Mouse (Mus musculus) embryonic facial prominence, embryonic 15.5 days (tissue): ENCODE measurements around the gene Abl2. TPM values are rescaled to one million over a fixed set of nuclear protein-coding genes. Genes with fewer than 3 reads are reported as not detected.

Experiments used
- ATAC-seq: fragments of 200-750 bp; cut with Nextera tagmentation; 2 replicates; pipeline ENCODE4 v1.8.0; 2017; ENCODE audit warnings: low read depth, moderate TSS enrichment; ENCODE audit not compliant: insufficient number of reproducible peaks, low FRiP score, low TSS enrichment
- H3K27ac ChIP-seq: fragments of 300-500 bp; sonication (generic); replicated peaks from 2 replicates; pipeline ENCODE4 v1.5.1; 2015; ENCODE audit warnings: mild to moderate bottlenecking, inconsistent platforms
- H3K27me3 ChIP-seq: fragments of 300-500 bp; sonication (generic); 2 replicates; pipeline ENCODE4 v1.6.1; 2015; ENCODE audit warnings: inconsistent platforms
- H3K36me3 ChIP-seq: fragments of 300-500 bp; sonication (generic); 2 replicates; pipeline ENCODE4 v1.6.1; 2015; ENCODE audit warnings: mild to moderate bottlenecking, inconsistent platforms
- H3K4me1 ChIP-seq: fragments of 300-500 bp; sonication (generic); 2 replicates; pipeline ENCODE4 v1.6.1; 2015; ENCODE audit warnings: inconsistent platforms
- H3K4me2 ChIP-seq: fragments of 300-500 bp; sonication (generic); replicated peaks from 2 replicates; pipeline ENCODE4 v1.6.1; 2015; ENCODE audit warnings: mild to moderate bottlenecking, inconsistent platforms
- H3K4me3 ChIP-seq: fragments of 300-500 bp; sonication (generic); replicated peaks from 2 replicates; pipeline ENCODE4 v1.5.1; 2015; ENCODE audit warnings: mild to moderate bottlenecking, inconsistent platforms
- H3K9ac ChIP-seq: fragments of 300-500 bp; sonication (generic); 2 replicates; pipeline ENCODE4 v1.6.1; 2015; ENCODE audit warnings: inconsistent platforms
- H3K9me3 ChIP-seq: fragments of 300-500 bp; sonication (generic); replicated peaks from 2 replicates; pipeline ENCODE4 v1.6.1; 2016; ENCODE audit warnings: inconsistent platforms
- WGBS: fragments of 180-500 bp; shearing (Covaris S2); methylation state at CpG from one replicate; pipeline ENCODE4 v1.1.7; 2015; 5-methylcytosine and 5-hydroxymethylcytosine counted together
- polyA plus RNA-seq: library from polyadenylated mRNA; unstranded; fragments of >200 nt; fragmentation: Nextera tagmentation; extraction: Ambion mirVana; gene quantifications from 2 replicates; pipeline ENCODE4 v1.2.1, GENCODE M21; 2015

Gene Abl2
- polyA plus RNA-seq, 1 experiment from 2014 or later, result 4.0 TPM

GRCm38 (mm10) chr1:156585512-156585911 lies 26.9 kb downstream of the Abl2 start:
- ATAC-seq, result no peak
- no peak overlapping the region for H3K9ac ChIP-seq
- WGBS, result 58% methylated on average over 3 of the region's 3 CpGs
- H3K4me2 ChIP-seq, result no peak overlapping the region
- no peaks in the 10 kb centered on the region for H3K9me3 ChIP-seq
- H3K36me3 ChIP-seq, result no peaks in the 10 kb centered on the region
- peaks cover 9% of the 10 kb centered on the region; the same call in 1 of the 2 replicates for H3K4me1 ChIP-seq
- no peak overlapping the region for H3K27ac ChIP-seq
- H3K4me3 ChIP-seq, result no peak overlapping the region
- no peaks in the 10 kb centered on the region for H3K27me3 ChIP-seq

GRCm38 (mm10) chr1:156589811-156590305 lies 31.3 kb downstream of the Abl2 start:
- WGBS, result 80% methylated on average over 3 of the region's 3 CpGs
- H3K36me3 ChIP-seq, result no peaks in the 10 kb centered on the region
- no peak overlapping the region for H3K4me2 ChIP-seq
- no peaks in the 10 kb centered on the region for H3K9me3 ChIP-seq
- no peak overlapping the region for H3K4me3 ChIP-seq
- H3K4me1 ChIP-seq, result no peaks in the 10 kb centered on the region
- no peaks in the 10 kb centered on the region for H3K27me3 ChIP-seq
- no peak overlapping the region for H3K27ac ChIP-seq
- no peak overlapping the region for H3K9ac ChIP-seq
- ATAC-seq, result no peak

GRCm38 (mm10) chr1:156590357-156590756 lies 31.8 kb downstream of the Abl2 start:
- Histone ChIP-seq H3K36me3 (no peaks in the 10 kb centered on the region), H3K27me3 (no peaks in the 10 kb centered on the region), H3K4me3 (no peak overlapping the region), H3K4me2 (no peak overlapping the region), H3K9ac (no peak overlapping the region), H3K9me3 (no peaks in the 10 kb centered on the region), H3K4me1 (no peaks in the 10 kb centered on the region), H3K27ac (no peak overlapping the region)
- no peak for ATAC-seq
- WGBS, result 12% methylated on average over 1 of the region's 1 CpGs

- Histone ChIP-seq H3K36me3 (no peaks in the 10 kb centered on the region), H3K27ac (no peak overlapping the region), H3K4me3 (no peak overlapping the region), H3K9me3 (no peaks in the 10 kb centered on the region), H3K4me1 (no peaks in the 10 kb centered on the region), H3K4me2 (no peak overlapping the region), H3K9ac (no peak overlapping the region), H3K27me3 (no peaks in the 10 kb centered on the region)
- 81% methylated on average over 5 of the region's 5 CpGs for WGBS
- no peak for ATAC-seq
Measured at GRCm38 (mm10) chr1:156593267-156593666, 34.7 kb downstream of the Abl2 start.

- Histone ChIP-seq H3K27ac (no peak overlapping the region), H3K9ac (no peak overlapping the region), H3K4me3 (no peak overlapping the region), H3K4me2 (no peak overlapping the region), H3K4me1 (no peaks in the 10 kb centered on the region), H3K9me3 (no peaks in the 10 kb centered on the region), H3K27me3 (no peaks in the 10 kb centered on the region), H3K36me3 (no peaks in the 10 kb centered on the region)
- ATAC-seq, result no peak
- 82% methylated on average over 4 of the region's 4 CpGs for WGBS
Measured at GRCm38 (mm10) chr1:156597089-156597488, 38.5 kb downstream of the Abl2 start.

- no peak for ATAC-seq
- no peaks in the 10 kb centered on the region for H3K4me1 ChIP-seq
- 76% methylated on average over 3 of the region's 3 CpGs for WGBS
- H3K4me3 ChIP-seq, result no peak overlapping the region
- H3K9me3 ChIP-seq, result no peaks in the 10 kb centered on the region
- H3K9ac ChIP-seq, result no peak overlapping the region
- no peak overlapping the region for H3K27ac ChIP-seq
- H3K36me3 ChIP-seq, result no peaks in the 10 kb centered on the region
- H3K27me3 ChIP-seq, result no peaks in the 10 kb centered on the region
- no peak overlapping the region for H3K4me2 ChIP-seq
Measured at GRCm38 (mm10) chr1:156602545-156602944, 44.0 kb downstream of the Abl2 start.

GRCm38 (mm10) chr1:156605094-156605866 lies 46.7 kb downstream of the Abl2 start:
- WGBS, result 74% methylated on average over 12 of the region's 12 CpGs
- Histone ChIP-seq H3K9ac (no peak overlapping the region), H3K4me2 (no peak overlapping the region), H3K27ac (no peak overlapping the region), H3K9me3 (no peaks in the 10 kb centered on the region), H3K4me3 (no peak overlapping the region), H3K4me1 (no peaks in the 10 kb centered on the region), H3K27me3 (no peaks in the 10 kb centered on the region), H3K36me3 (no peaks in the 10 kb centered on the region)
- ATAC-seq, result no peak

- H3K9ac ChIP-seq, result no peak overlapping the region
- ATAC-seq, result no peak
- no peaks in the 10 kb centered on the region for H3K4me1 ChIP-seq
- H3K4me3 ChIP-seq, result no peak overlapping the region
- H3K27me3 ChIP-seq, result no peaks in the 10 kb centered on the region
- WGBS, result 74% methylated on average over 2 of the region's 2 CpGs
- H3K27ac ChIP-seq, result no peak overlapping the region
- H3K4me2 ChIP-seq, result no peak overlapping the region
- H3K9me3 ChIP-seq, result no peaks in the 10 kb centered on the region
- no peaks in the 10 kb centered on the region for H3K36me3 ChIP-seq
Measured at GRCm38 (mm10) chr1:156605940-156606339, 47.4 kb downstream of the Abl2 start.

- Histone ChIP-seq H3K9ac (no peak overlapping the region), H3K4me3 (no peak overlapping the region), H3K27me3 (no peaks in the 10 kb centered on the region), H3K36me3 (no peaks in the 10 kb centered on the region), H3K4me1 (0 out of 2 replicates have a peak, but pooled peaks cover 1% of the 10 kb centered on the region), H3K4me2 (no peak overlapping the region), H3K27ac (no peak overlapping the region), H3K9me3 (no peaks in the 10 kb centered on the region)
- 87% methylated on average over 2 of the region's 2 CpGs for WGBS
- ATAC-seq, result no peak
Measured at GRCm38 (mm10) chr1:156608496-156608895, 49.9 kb downstream of the Abl2 start.

- no peak overlapping the region for H3K9ac ChIP-seq
- ATAC-seq, result no peak
- no peaks in the 10 kb centered on the region for H3K9me3 ChIP-seq
- H3K4me1 ChIP-seq, result peaks cover 13% of the 10 kb centered on the region
- 78% methylated on average over 1 of the region's 1 CpGs for WGBS
- H3K27me3 ChIP-seq, result no peaks in the 10 kb centered on the region
- no peak overlapping the region for H3K27ac ChIP-seq
- H3K36me3 ChIP-seq, result no peaks in the 10 kb centered on the region
- no peak overlapping the region for H3K4me2 ChIP-seq
- H3K4me3 ChIP-seq, result no peak overlapping the region
Measured at GRCm38 (mm10) chr1:156610257-156610656, 51.7 kb downstream of the Abl2 start.

GRCm38 (mm10) chr1:156613855-156614530 lies 55.4 kb downstream of the Abl2 start:
- no peak overlapping the region for H3K9ac ChIP-seq
- peaks cover 32% of the 10 kb centered on the region for H3K4me1 ChIP-seq
- H3K27me3 ChIP-seq, result no peaks in the 10 kb centered on the region
- WGBS, result 23% methylated on average over 9 of the region's 9 CpGs
- H3K27ac ChIP-seq, result peak overlapping the region; percentile 72
- H3K4me3 ChIP-seq, result no peak overlapping the region
- H3K9me3 ChIP-seq, result no peaks in the 10 kb centered on the region
- no peaks in the 10 kb centered on the region for H3K36me3 ChIP-seq
- H3K4me2 ChIP-seq, result no peak overlapping the region
- 0 out of 2 replicates have a peak, but pooled peaks have one; percentile 5 for ATAC-seq
